In genomic region chr10:86374061-86374460, GRCm38 (mm10) we compare ENCODE assay signal across 24 mouse cellular contexts.
A peak's percentile ranks its signal among the peaks of the same experiment; 100 is the strongest.
DNase-seq lines count a peak whose midpoint lies in the region; ATAC-seq and TF ChIP-seq lines count a peak whose summit lies in the region.
"Had no signal": no experiment of that assay in that cellular context is flagged by ENCODE, and none has a peak within 500 bp of the region (broad histone marks: within the 10 kb centered on the region; RNA-seq: fewer than 3 reads in every experiment).

No protein-coding gene starts in this region.

- no peak for TF ChIP-seq CTCF in midbrain, postnatal 0 days (IDR thresholded peaks at IDR 0.05)

- no peak for ATAC-seq in forebrain, embryonic 11.5 days (replicated peaks; ENCODE audit: low FRiP score)
- no peak for ATAC-seq in forebrain, embryonic 15.5 days (replicated peaks)
- no peak for ATAC-seq in midbrain, embryonic 11.5 days (ENCODE audit: low FRiP score)
- no peak for ATAC-seq in midbrain, postnatal 0 days (ENCODE audit: low FRiP score)
- ATAC-seq: activated CD4-positive, CD25-positive, alpha-beta regulatory T cell, adult 4 months; forebrain, embryonic 13.5 days; forebrain, embryonic 16.5 days; Patski had no signal

- no peaks in the 10 kb centered on the region for H3K9me3 ChIP-seq in forebrain, embryonic 11.5 days (ENCODE audit: control insufficient read depth, low read length)
- no peaks in the 10 kb centered on the region for H3K9me3 ChIP-seq in forebrain, embryonic 15.5 days
- H3K9me3 ChIP-seq in midbrain, embryonic 11.5 days (ENCODE audit: control insufficient read depth, low read length), result no peaks in the 10 kb centered on the region
- H3K9me3 ChIP-seq in midbrain, postnatal 0 days (ENCODE audit: low read length), result no peaks in the 10 kb centered on the region
- H3K9me3 ChIP-seq: embryonic facial prominence, embryonic 13.5 days; embryonic facial prominence, embryonic 15.5 days; forebrain, embryonic 10.5 days; forebrain, embryonic 13.5 days had no signal

- no peaks in the 10 kb centered on the region for H3K36me3 ChIP-seq in forebrain, embryonic 11.5 days (ENCODE audit: control insufficient read depth, insufficient read depth, low read length)
- no peaks in the 10 kb centered on the region for H3K36me3 ChIP-seq in forebrain, embryonic 15.5 days
- H3K36me3 ChIP-seq in midbrain, embryonic 11.5 days (ENCODE audit: control insufficient read depth, insufficient read depth, low read length), result no peaks in the 10 kb centered on the region
- H3K36me3 ChIP-seq in midbrain, postnatal 0 days (ENCODE audit: insufficient read depth, low read length), result no peaks in the 10 kb centered on the region
- H3K36me3 ChIP-seq: embryonic facial prominence, embryonic 13.5 days; embryonic facial prominence, embryonic 15.5 days; forebrain, embryonic 10.5 days had no signal

- peak; percentile 8 for DNase-seq in forebrain, embryonic 11.5 days (ENCODE audit: low spot score)
- peak; percentile 4 for DNase-seq in midbrain, embryonic 11.5 days (ENCODE audit: low spot score, missing footprints)
- no peak for DNase-seq in midbrain, postnatal 0 days (ENCODE audit: low spot score)
- DNase-seq in adipocyte (ENCODE audit: low spot score), result peak; percentile 15
- DNase-seq in right cerebral cortex, adult 18-20 months, result no peak
- DNase-seq: adrenal gland, adult 2 months; adrenal gland, postnatal 10 days; adrenal gland, postnatal 25 days; cerebellum, adult 11 months; cerebellum, adult 18-20 months; cerebellum, adult 8-10 months; cerebellum, adult 9-11 months; cerebellum, postnatal 14 days; cerebellum, postnatal 36 days; embryo, embryonic 11 days had no signal

- no peak overlapping the region for H3K4me2 ChIP-seq in forebrain, embryonic 11.5 days (ENCODE audit: low read depth, low read length, severe bottlenecking)
- H3K4me2 ChIP-seq in forebrain, embryonic 15.5 days (replicated peaks), result no peak overlapping the region
- H3K4me2 ChIP-seq in midbrain, embryonic 11.5 days, result no peak overlapping the region
- no peak overlapping the region for H3K4me2 ChIP-seq in midbrain, postnatal 0 days (ENCODE audit: low read depth, low read length, poor library complexity, severe bottlenecking)
- H3K4me2 ChIP-seq: embryonic facial prominence, embryonic 13.5 days; embryonic facial prominence, embryonic 15.5 days; forebrain, embryonic 13.5 days had no signal

- no peaks in the 10 kb centered on the region for H3K27me3 ChIP-seq in forebrain, embryonic 11.5 days (ENCODE audit: control insufficient read depth, insufficient read depth, low read length)
- H3K27me3 ChIP-seq in forebrain, embryonic 15.5 days, result no peaks in the 10 kb centered on the region
- H3K27me3 ChIP-seq in midbrain, embryonic 11.5 days (ENCODE audit: control insufficient read depth, insufficient read depth, low read length), result no peaks in the 10 kb centered on the region
- no peaks in the 10 kb centered on the region for H3K27me3 ChIP-seq in midbrain, postnatal 0 days (ENCODE audit: insufficient read depth, low read length)
- H3K27me3 ChIP-seq: embryonic facial prominence, embryonic 13.5 days; embryonic facial prominence, embryonic 15.5 days; forebrain, embryonic 13.5 days; Patski had no signal

- H3K27ac ChIP-seq in forebrain, embryonic 11.5 days (ENCODE audit: low read depth, low read length), result no peak overlapping the region
- no peak overlapping the region for H3K27ac ChIP-seq in forebrain, embryonic 15.5 days (replicated peaks)
- H3K27ac ChIP-seq in midbrain, embryonic 11.5 days (ENCODE audit: low read depth, low read length), result no peak overlapping the region
- H3K27ac ChIP-seq in midbrain, postnatal 0 days (ENCODE audit: low read depth, low read length), result no peak overlapping the region
- H3K27ac ChIP-seq: embryonic facial prominence, embryonic 13.5 days; embryonic facial prominence, embryonic 15.5 days; forebrain, embryonic 13.5 days had no signal

- H3K4me3 ChIP-seq in forebrain, embryonic 11.5 days (ENCODE audit: low read depth, low read length), result no peak overlapping the region
- H3K4me3 ChIP-seq in forebrain, embryonic 15.5 days, result no peak overlapping the region
- H3K4me3 ChIP-seq in midbrain, embryonic 11.5 days (ENCODE audit: low read depth, low read length), result no peak overlapping the region
- no peak overlapping the region for H3K4me3 ChIP-seq in midbrain, postnatal 0 days (ENCODE audit: low read depth, low read length)
- H3K4me3 ChIP-seq: embryonic facial prominence, embryonic 13.5 days; embryonic facial prominence, embryonic 15.5 days; erythroblast, embryonic 14.5 days; forebrain, embryonic 10.5 days; forebrain, embryonic 13.5 days had no signal

- WGBS in forebrain, embryonic 11.5 days, result 93% methylated on average over 2 of the region's 2 CpGs
- 85% methylated on average over 2 of the region's 2 CpGs for WGBS in forebrain, embryonic 15.5 days
- WGBS in midbrain, embryonic 11.5 days, result 96% methylated on average over 2 of the region's 2 CpGs
- WGBS in midbrain, postnatal 0 days, result 81% methylated on average over 2 of the region's 2 CpGs

- no peaks in the 10 kb centered on the region for H3K4me1 ChIP-seq in forebrain, embryonic 11.5 days (replicated peaks; ENCODE audit: control insufficient read depth, insufficient read depth, low read length)
- H3K4me1 ChIP-seq in forebrain, embryonic 15.5 days, result no peaks in the 10 kb centered on the region
- no peaks in the 10 kb centered on the region for H3K4me1 ChIP-seq in midbrain, embryonic 11.5 days (ENCODE audit: control insufficient read depth, insufficient read depth, low read length)
- no peaks in the 10 kb centered on the region for H3K4me1 ChIP-seq in midbrain, postnatal 0 days (ENCODE audit: insufficient read depth, low read length)
- H3K4me1 ChIP-seq: forebrain, embryonic 10.5 days; forebrain, embryonic 13.5 days had no signal

- no peak overlapping the region for H3K9ac ChIP-seq in forebrain, embryonic 11.5 days (ENCODE audit: low read length)
- H3K9ac ChIP-seq in forebrain, embryonic 15.5 days (replicated peaks), result no peak overlapping the region
- no peak overlapping the region for H3K9ac ChIP-seq in midbrain, embryonic 11.5 days (ENCODE audit: low read length)
- H3K9ac ChIP-seq in midbrain, postnatal 0 days (replicated peaks; ENCODE audit: low read length, poor library complexity, severe bottlenecking), result no peak overlapping the region
- H3K9ac ChIP-seq: embryonic facial prominence, embryonic 13.5 days; embryonic facial prominence, embryonic 15.5 days; forebrain, embryonic 13.5 days had no signal

Comparison
In these comparisons a context has a peak if more than half of its experiments do, and no peak if none do; other contexts are left out.
1. DNase-seq: peak in forebrain, embryonic 11.5 days (single experiment), midbrain, embryonic 11.5 days (single experiment) and adipocyte (single experiment); none in midbrain, postnatal 0 days (single experiment) and right cerebral cortex, adult 18-20 months (single experiment).